In genomic region chr10:128493695-128494666, GRCm38 (mm10) we compare ENCODE assay signal across 8 mouse cellular contexts. TPM values are rescaled to one million over a fixed set of nuclear protein-coding genes. Genes with fewer than 3 reads are reported as not detected.
DNase-seq lines count a peak whose midpoint lies in the region; ATAC-seq and TF ChIP-seq lines count a peak whose summit lies in the region.

Gene Myl6 (minus strand): TSS chr10:128494145.

- DNase-seq in brain, embryonic 14.5 days (ENCODE audit: low read depth) = peak; percentile 100
- peak; percentile 93 for DNase-seq in liver, adult 2 months (ENCODE audit: extremely low read depth, low read depth, low spot score)
- peak; percentile 98 for DNase-seq in splenic B cell, adult 2 months (ENCODE audit: low read depth, low spot score)

- H3K4me3 ChIP-seq in C2C12 (ENCODE audit: insufficient read depth, poor library complexity, severe bottlenecking) (peak within 1 kb of the TSS; percentile 97), myocyte (peak within 1 kb of the TSS; percentile 98)
- peak within 1 kb of the TSS; percentile 88 for H3K4me3 ChIP-seq in erythroblast, embryonic 14.5 days (replicated peaks)
- peak within 1 kb of the TSS; percentile 94 for H3K4me3 ChIP-seq in heart, embryonic 11.5 days (ENCODE audit: low read depth, low read length)
- peak within 1 kb of the TSS; percentile 67 for H3K4me3 ChIP-seq in kidney, embryonic 16.5 days (ENCODE audit: low read length)
- H3K4me3 ChIP-seq in liver, adult 2 months (ENCODE audit: insufficient read depth, low read depth, low read length) = peak within 1 kb of the TSS; percentile 79

- under 1% methylated on average over 45 of the region's 45 CpGs for WGBS in heart, embryonic 11.5 days (ENCODE audit: insufficient replicate concordance)
- WGBS in kidney, embryonic 16.5 days = under 1% methylated on average over 42 of the region's 45 CpGs
- under 1% methylated on average over 43 of the region's 45 CpGs for WGBS in liver, adult 2 months

- peak; percentile 63; the same call in 1 of the 2 replicates for TF ChIP-seq POLR2A in brain, embryonic 14.5 days (IDR thresholded peaks at IDR 0.05; ENCODE audit: borderline replicate concordance, extremely low read depth, insufficient read depth, insufficient read length, poor library complexity, severe bottlenecking)
- peak; percentile 95 for TF ChIP-seq POLR2A in liver, adult 2 months (IDR thresholded peaks at IDR 0.05; ENCODE audit: extremely low read depth, insufficient read depth, low read length)
- TF ChIP-seq POLR2A in myocyte (IDR thresholded peaks at IDR 0.05; ENCODE audit: insufficient read length, low read depth) = peak; percentile 98

- peak within 1 kb of the TSS; percentile 94 for H3ac ChIP-seq in C2C12 (ENCODE audit: control insufficient read depth, insufficient read length, low read depth)
- peak within 1 kb of the TSS; percentile 12 for H3ac ChIP-seq in myocyte (ENCODE audit: control insufficient read depth, insufficient read length)

- peak; percentile 90 for ATAC-seq in heart, embryonic 11.5 days (replicated peaks; ENCODE audit: insufficient number of reproducible peaks, low FRiP score, low TSS enrichment)
- ATAC-seq in kidney, embryonic 16.5 days (ENCODE audit: low FRiP score, low TSS enrichment) = peak; percentile 93

- TF ChIP-seq CTCF in C2C12 (IDR thresholded peaks at IDR 0.05; ENCODE audit: control insufficient read depth, insufficient read depth, insufficient read length) = peak; percentile 63
- peak; percentile 83 for TF ChIP-seq CTCF in brain, embryonic 14.5 days (IDR thresholded peaks at IDR 0.05; ENCODE audit: borderline replicate concordance, extremely low read depth, insufficient read depth, insufficient read length)
- TF ChIP-seq CTCF in liver, adult 2 months (IDR thresholded peaks at IDR 0.05; ENCODE audit: low read depth, low read length) = peak; percentile 76

- peak within 1 kb of the TSS; percentile 87 for H3K4me2 ChIP-seq in heart, embryonic 11.5 days
- H3K4me2 ChIP-seq in kidney, embryonic 16.5 days (replicated peaks; ENCODE audit: low read depth, low read length) = peak within 1 kb of the TSS; percentile 64
- peak within 1 kb of the TSS; percentile 97 for H3K4me2 ChIP-seq in myocyte (ENCODE audit: low read depth)

- peak within 1 kb of the TSS; percentile 98 for H3K9ac ChIP-seq in heart, embryonic 11.5 days (ENCODE audit: low read depth, low read length)
- peak within 1 kb of the TSS; percentile 88 for H3K9ac ChIP-seq in kidney, embryonic 16.5 days (replicated peaks; ENCODE audit: low read length)
- peak within 1 kb of the TSS; percentile 87 for H3K9ac ChIP-seq in liver, adult 2 months (ENCODE audit: low read depth, low read length)

- H3K79me2 ChIP-seq in C2C12 (ENCODE audit: control insufficient read depth, insufficient read depth) (peaks cover 61% of the 10 kb centered on the region), myocyte (ENCODE audit: control insufficient read depth, insufficient read depth) (peaks cover 47% of the 10 kb centered on the region)
- peaks cover 5% of the 10 kb centered on the region for H3K79me2 ChIP-seq in liver, adult 2 months (ENCODE audit: control insufficient read depth, insufficient read depth, low read length)

- peaks cover 65% of the 10 kb centered on the region for H3K4me1 ChIP-seq in erythroblast, embryonic 14.5 days (ENCODE audit: control insufficient read depth)
- H3K4me1 ChIP-seq in heart, embryonic 11.5 days (ENCODE audit: control insufficient read depth, insufficient read depth, low read length) = peaks cover 51% of the 10 kb centered on the region
- H3K4me1 ChIP-seq in kidney, embryonic 16.5 days (ENCODE audit: insufficient read depth, low read length) = peaks cover 53% of the 10 kb centered on the region
- H3K4me1 ChIP-seq in liver, adult 2 months (ENCODE audit: control insufficient read depth, insufficient read depth, low read length) = peaks cover 22% of the 10 kb centered on the region

- H3K27me3 ChIP-seq in C2C12 (ENCODE audit: control insufficient read depth, insufficient read depth, insufficient read length) = no peaks in the 10 kb centered on the region
- H3K27me3 ChIP-seq in erythroblast, embryonic 14.5 days (ENCODE audit: control insufficient read depth) = no peaks in the 10 kb centered on the region
- H3K27me3 ChIP-seq in heart, embryonic 11.5 days (ENCODE audit: control insufficient read depth, insufficient read depth, low read length) = no peaks in the 10 kb centered on the region
- no peaks in the 10 kb centered on the region for H3K27me3 ChIP-seq in kidney, embryonic 16.5 days (ENCODE audit: insufficient read depth, low read length)
- no peaks in the 10 kb centered on the region for H3K27me3 ChIP-seq in liver, adult 2 months (ENCODE audit: control insufficient read depth, insufficient read depth, low read length)
- no peaks in the 10 kb centered on the region for H3K27me3 ChIP-seq in myocyte (ENCODE audit: control insufficient read depth, insufficient read depth, insufficient read length)
- no peaks in the 10 kb centered on the region for H3K27me3 ChIP-seq in splenic B cell, adult 2 months (ENCODE audit: control insufficient read depth, insufficient read depth, low read length, poor library complexity, severe bottlenecking)

- no peaks in the 10 kb centered on the region for H3K9me3 ChIP-seq in erythroblast, embryonic 14.5 days (ENCODE audit: control insufficient read depth, low read length)
- no peaks in the 10 kb centered on the region for H3K9me3 ChIP-seq in heart, embryonic 11.5 days (replicated peaks; ENCODE audit: control insufficient read depth, low read length)
- H3K9me3 ChIP-seq in kidney, embryonic 16.5 days (ENCODE audit: low read length) = no peaks in the 10 kb centered on the region

- H3K36me3 ChIP-seq in C2C12 (ENCODE audit: control insufficient read depth, insufficient read depth) (peaks cover 35% of the 10 kb centered on the region), myocyte (ENCODE audit: control insufficient read depth, insufficient read depth) (peaks cover 15% of the 10 kb centered on the region)
- peaks cover 37% of the 10 kb centered on the region for H3K36me3 ChIP-seq in erythroblast, embryonic 14.5 days (ENCODE audit: control insufficient read depth)
- peaks cover 16% of the 10 kb centered on the region for H3K36me3 ChIP-seq in heart, embryonic 11.5 days (ENCODE audit: control insufficient read depth, insufficient read depth, low read length)
- H3K36me3 ChIP-seq in kidney, embryonic 16.5 days (ENCODE audit: insufficient read depth, low read length) = peaks cover 25% of the 10 kb centered on the region
- peaks cover 19% of the 10 kb centered on the region; the same call in 1 of the 2 replicates for H3K36me3 ChIP-seq in liver, adult 2 months (ENCODE audit: control insufficient read depth, insufficient read depth, low read length)
- H3K36me3 ChIP-seq in splenic B cell, adult 2 months (ENCODE audit: control insufficient read depth, insufficient read depth, low read length, poor library complexity, severe bottlenecking) = peaks cover 2% of the 10 kb centered on the region

- H3K27ac ChIP-seq in heart, embryonic 11.5 days (ENCODE audit: low read depth, low read length) = peak within 1 kb of the TSS; percentile 97
- peak within 1 kb of the TSS; percentile 98 for H3K27ac ChIP-seq in kidney, embryonic 16.5 days (ENCODE audit: low read length)
- peak within 1 kb of the TSS; percentile 91 for H3K27ac ChIP-seq in liver, adult 2 months (replicated peaks; ENCODE audit: insufficient read depth, low read depth, low read length)

- peaks cover 40% of the 10 kb centered on the region for H3K79me3 ChIP-seq in C2C12 (ENCODE audit: low read depth)

TF ChIP-seq in C2C12, 6 proteins besides CTCF, POLR2A, EP300 and RAD21:
- TF ChIP-seq CEBPB (IDR thresholded peaks at IDR 0.05; ENCODE audit: low read depth) = no peak
- TF ChIP-seq FOSL1 (IDR thresholded peaks at IDR 0.05; ENCODE audit: insufficient read depth, low read length, poor library complexity, severe bottlenecking) = no peak
- no peak for TF ChIP-seq MYOG (IDR thresholded peaks at IDR 0.05; ENCODE audit: control insufficient read depth, extremely low read depth, insufficient read length)
- no peak for TF ChIP-seq MYOD1 (IDR thresholded peaks at IDR 0.05; ENCODE audit: control insufficient read depth, insufficient read length, low read depth)
- no peak for TF ChIP-seq MAX (IDR thresholded peaks at IDR 0.05)
- no peak for TF ChIP-seq USF1 (IDR thresholded peaks at IDR 0.05; ENCODE audit: low read depth)

TF ChIP-seq in myocyte, 11 proteins besides CTCF, POLR2A, EP300 and RAD21:
- TF ChIP-seq REST (IDR thresholded peaks at IDR 0.05; ENCODE audit: insufficient read depth, insufficient read length) (peak; percentile 41), MYOD1 (IDR thresholded peaks at IDR 0.05; ENCODE audit: control insufficient read depth in 1 of 3, insufficient read length in 2 of 3, low read depth in 2 of 3) (no peak), POLR2AphosphoS2 (IDR thresholded peaks at IDR 0.05; ENCODE audit: insufficient read length, low read depth) (peak; percentile 99), USF1 (IDR thresholded peaks at IDR 0.05; ENCODE audit: low read depth) (no peak)

RNA-seq across cellular contexts. Expression of gene Myl6, which starts in this region (rescaled TPM):
- polyA plus RNA-seq in C2C12 (2012; fragmentation: generic; extraction: Trizol) (3,169 TPM), myocyte (2012; fragmentation: generic; extraction: Trizol) (2,234 TPM)
- polyA plus RNA-seq in brain, embryonic 14.5 days (2012; rRNA removed) = 1,007 and 1,045 TPM in 2 replicates
- 36.6 and 41.6 TPM in 2 replicates for polyA plus RNA-seq in erythroblast, embryonic 14.5 days (2012)
- 1,242 and 1,345 TPM in 2 replicates for polyA plus RNA-seq in heart, embryonic 11.5 days (2014; fragmentation: Nextera tagmentation; extraction: Ambion mirVana)
- 1,255 and 1,413 TPM in 2 replicates for polyA plus RNA-seq in kidney, embryonic 16.5 days (2015; fragmentation: Nextera tagmentation; extraction: Ambion mirVana)
- total RNA-seq in liver, adult 2 months (2014; rRNA removed) = 477 and 556 TPM in 2 replicates
- polyA plus RNA-seq in liver, adult 2 months (2012; rRNA removed) = 553 and 575 TPM in 2 replicates

Comparison
In these comparisons a context has a peak if more than half of its experiments do, and no peak if none do; other contexts are left out.
1. Peak in every context shown above with its lines: DNase-seq, ATAC-seq, H3K4me3 ChIP-seq and H3K27ac ChIP-seq.
2. RNA of gene Myl6 (polyA plus RNA-seq): 3,169 TPM in C2C12 (single experiment), 2,234 TPM in myocyte (single experiment), 1,255 to 1,413 TPM in kidney, embryonic 16.5 days, 1,242 to 1,345 TPM in heart, embryonic 11.5 days, 1,007 to 1,045 TPM in brain, embryonic 14.5 days and 553 to 575 TPM in liver, adult 2 months; 36.6 to 41.6 TPM in erythroblast, embryonic 14.5 days; every median in the first group is over 10 times any median in the second.